Mouse (Mus musculus) megakaryocyte, adult 5-6 weeks (primary cell): ENCODE measurements around the gene Clca1. TPM values are rescaled to one million over a fixed set of nuclear protein-coding genes. Genes with fewer than 3 reads are reported as not detected.

ENCODE experiments used
- total RNA-seq, 2 experiments: library from RNA; stranded (forward) in 1 of 2; stranded (reverse) in 1 of 2; fragments of 153-499, 151-499 nt in 1 of 2; fragments of 221-1000, 200-1000 nt in 1 of 2; gene quantifications; 2 replicates each; pipeline versions ENCODE4 v1.2.3 to v1.2.4; 2015 to 2017

Gene Clca1
- total RNA-seq, 2 experiments from 2014 or later: not detected

Other genes starting within 250 kb of the Clca1 start
- not detected in 2 replicates for gene Clca3a2, start 213.3 kb downstream of the Clca1 start, total RNA-seq (2015)
- not detected in 2 replicates for gene Clca3a2, start 213.3 kb downstream of the Clca1 start, total RNA-seq (2017)
- not detected in 2 replicates for gene Clca3b, start 183.4 kb downstream of the Clca1 start, total RNA-seq (2015)
- not detected in 2 replicates for gene Clca3b, start 183.4 kb downstream of the Clca1 start, total RNA-seq (2017)
- gene Clca4b, start 100.2 kb downstream of the Clca1 start, total RNA-seq (2015): not detected in 2 replicates
- not detected in 2 replicates for gene Clca4b, start 100.2 kb downstream of the Clca1 start, total RNA-seq (2017)
- not detected in 2 replicates for gene Clca4a, start 57.7 kb downstream of the Clca1 start, total RNA-seq (2015)
- gene Clca4a, start 57.7 kb downstream of the Clca1 start, total RNA-seq (2017): not detected in 2 replicates
- not detected in 2 replicates for gene Clca2, start 66.7 kb upstream of the Clca1 start, total RNA-seq (2015)
- gene Clca2, start 66.7 kb upstream of the Clca1 start, total RNA-seq (2017): not detected in 2 replicates
- 10.8 and 19.6 TPM in 2 replicates for gene Odf2l, start 85.8 kb upstream of the Clca1 start, total RNA-seq (2015)
- 15.0 and 17.3 TPM in 2 replicates for gene Odf2l, start 85.8 kb upstream of the Clca1 start, total RNA-seq (2017)